Mouse (Mus musculus): ENCODE data around the gene Epo. TPM values are rescaled to one million over a fixed set of nuclear protein-coding genes. Genes with fewer than 3 reads are reported as not detected.
A peak's percentile ranks its signal among the peaks of the same experiment; 100 is the strongest.

The Epo gene
- polyA plus RNA-seq (2016; fragmentation: Nextera tagmentation; extraction: Ambion mirVana): 1.3 and 4.5 TPM in 2 replicates

GRCm38 (mm10) chr5:137533117-137533827 lies at the start of gene Epo, which contains the start of gene Gnb2:
TSS of gene Epo (minus strand) at chr5:137533242.
TSS of gene Gnb2 (minus strand) at chr5:137533510.
- H3K4me1 ChIP-seq (replicated peaks): peaks cover 43% of the 10 kb centered on the region

DNA sequence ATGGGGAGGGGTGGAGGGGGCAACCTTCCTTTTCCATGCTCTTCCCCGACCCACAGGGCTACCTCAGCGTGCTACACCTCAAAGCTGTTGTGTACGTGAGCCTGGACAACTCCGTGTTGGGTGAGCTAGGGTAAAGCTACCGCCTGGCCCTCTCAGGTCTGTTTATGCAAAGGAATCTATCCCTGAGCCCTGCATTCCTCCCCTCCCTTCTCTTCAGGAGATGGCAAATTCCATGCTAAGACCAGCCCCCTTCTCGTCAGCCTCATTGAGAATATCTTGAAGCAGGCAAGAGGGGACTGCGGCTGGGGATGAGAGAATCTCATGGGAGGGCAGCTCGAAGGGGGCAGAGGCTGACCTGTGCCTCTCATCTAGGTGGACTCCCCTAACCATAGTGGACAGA lies 49.7 kb upstream of the Epo start:
- Histone ChIP-seq H3K36me3 (no peaks in the 10 kb centered on the region), H3K4me3 (0 out of 2 replicates have a peak overlapping the region, but pooled peaks have one; percentile 49), H3K4me1 (replicated peaks) (peaks cover 22% of the 10 kb centered on the region), H3K9me3 (peaks cover 6% of the 10 kb centered on the region; the same call in 1 of the 2 replicates), H3K27me3 (ENCODE audit: insufficient read depth, poor library complexity, severe bottlenecking) (peaks cover 35% of the 10 kb centered on the region), H3K27ac (peak overlapping the region; percentile 29; the same call in 1 of the 2 replicates)
- no peak for DNase-seq (ENCODE audit: low spot score)
- 30% methylated on average over 8 of the region's 8 CpGs for WGBS

More at GRCm38 (mm10) chr5:137533117-137533827, at the start of gene Epo, which contains the start of gene Gnb2:
- H3K27me3 ChIP-seq (ENCODE audit: insufficient read depth, poor library complexity, severe bottlenecking): no peaks in the 10 kb centered on the region
- H3K9me3 ChIP-seq: no peaks in the 10 kb centered on the region
- peak within 1 kb of the TSS; percentile 95 for H3K27ac ChIP-seq
- peak; percentile 98 for DNase-seq (ENCODE audit: low spot score)
- H3K36me3 ChIP-seq: peaks cover 23% of the 10 kb centered on the region
- WGBS: under 1% methylated on average over 40 of the region's 40 CpGs
- peak within 1 kb of the TSS; percentile 82 for H3K4me3 ChIP-seq

DNA sequence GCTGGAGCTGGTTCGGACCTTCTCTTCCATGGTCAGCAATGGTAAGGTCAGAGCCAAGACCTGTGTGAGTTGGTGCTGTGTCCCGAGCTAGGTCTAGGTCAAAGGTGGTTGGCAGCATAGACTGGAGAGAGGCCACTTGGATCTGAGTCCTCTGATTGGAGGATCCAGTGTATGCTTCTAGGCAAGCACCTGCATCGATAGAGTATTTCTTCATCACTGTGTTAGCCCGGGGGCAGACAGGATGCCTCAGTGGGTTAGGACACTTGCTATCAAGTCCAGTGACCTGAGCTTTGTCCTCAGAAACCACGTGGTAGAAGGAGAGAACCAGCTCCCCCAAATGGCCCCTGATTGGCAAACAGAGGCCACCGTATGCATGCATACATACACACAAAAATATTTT lies 47.2 kb upstream of the Epo start:
- no peak overlapping the region for H3K27ac ChIP-seq
- no peaks in the 10 kb centered on the region for H3K9me3 ChIP-seq
- DNase-seq (ENCODE audit: low spot score): no peak
- 85% methylated on average over 6 of the region's 6 CpGs for WGBS
- no peak overlapping the region for H3K4me3 ChIP-seq
- peaks cover 19% of the 10 kb centered on the region for H3K4me1 ChIP-seq (replicated peaks)
- no peaks in the 10 kb centered on the region for H3K36me3 ChIP-seq
- H3K27me3 ChIP-seq (ENCODE audit: insufficient read depth, poor library complexity, severe bottlenecking): peaks cover 41% of the 10 kb centered on the region

DNA sequence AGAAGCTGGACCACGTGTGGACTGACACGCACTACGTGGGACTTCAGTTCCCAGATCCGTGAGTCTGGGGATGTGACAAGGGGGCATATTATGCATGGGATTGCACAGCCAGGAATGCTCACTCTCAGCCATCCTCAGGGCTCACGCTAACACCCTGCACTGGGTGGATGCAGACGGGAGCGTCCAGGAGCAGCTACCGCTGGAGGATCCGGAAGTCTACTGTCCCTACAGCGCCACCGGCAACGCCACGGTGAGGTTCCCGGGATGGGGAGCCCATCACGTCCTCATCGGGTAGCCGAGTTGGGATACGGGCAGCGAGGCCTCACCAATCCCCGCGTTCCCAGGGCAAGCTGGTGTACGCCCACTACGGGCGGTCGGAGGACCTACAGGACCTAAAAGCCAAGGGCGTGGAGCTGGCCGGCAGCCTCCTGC lies 41.4 kb upstream of the Epo start:
- 7% methylated on average over 27 of the region's 27 CpGs for WGBS
- Histone ChIP-seq H3K27me3 (ENCODE audit: insufficient read depth, poor library complexity, severe bottlenecking) (peaks cover 23% of the 10 kb centered on the region), H3K4me1 (replicated peaks) (peaks cover 19% of the 10 kb centered on the region), H3K4me3 (peak overlapping the region; percentile 43), H3K27ac (peak overlapping the region; percentile 60; the same call in 1 of the 2 replicates), H3K9me3 (no peaks in the 10 kb centered on the region), H3K36me3 (no peaks in the 10 kb centered on the region)
- DNase-seq (ENCODE audit: low spot score): peak; percentile 64

- 85% methylated on average over 17 of the region's 17 CpGs for WGBS
- Histone ChIP-seq H3K27ac (peak overlapping the region; percentile 9; the same call in 1 of the 2 replicates), H3K4me3 (no peak overlapping the region), H3K9me3 (no peaks in the 10 kb centered on the region), H3K27me3 (ENCODE audit: insufficient read depth, poor library complexity, severe bottlenecking) (peaks cover 17% of the 10 kb centered on the region), H3K4me1 (replicated peaks) (peaks cover 27% of the 10 kb centered on the region), H3K36me3 (no peaks in the 10 kb centered on the region; the same call in 1 of the 2 replicates)
- no peak for DNase-seq (ENCODE audit: low spot score)
Observed at GRCm38 (mm10) chr5:137570691-137571586, 37.9 kb upstream of the Epo start.

GRCm38 (mm10) chr5:137570181-137570580 lies 37.1 kb upstream of the Epo start:
- H3K27ac ChIP-seq: no peak overlapping the region
- H3K9me3 ChIP-seq: no peaks in the 10 kb centered on the region
- no peak for DNase-seq (ENCODE audit: low spot score)
- no peaks in the 10 kb centered on the region; the same call in 1 of the 2 replicates for H3K36me3 ChIP-seq
- peaks cover 35% of the 10 kb centered on the region for H3K4me1 ChIP-seq (replicated peaks)
- H3K4me3 ChIP-seq: no peak overlapping the region
- H3K27me3 ChIP-seq (ENCODE audit: insufficient read depth, poor library complexity, severe bottlenecking): peaks cover 16% of the 10 kb centered on the region
- WGBS: 50% methylated on average over 7 of the region's 7 CpGs

DNA sequence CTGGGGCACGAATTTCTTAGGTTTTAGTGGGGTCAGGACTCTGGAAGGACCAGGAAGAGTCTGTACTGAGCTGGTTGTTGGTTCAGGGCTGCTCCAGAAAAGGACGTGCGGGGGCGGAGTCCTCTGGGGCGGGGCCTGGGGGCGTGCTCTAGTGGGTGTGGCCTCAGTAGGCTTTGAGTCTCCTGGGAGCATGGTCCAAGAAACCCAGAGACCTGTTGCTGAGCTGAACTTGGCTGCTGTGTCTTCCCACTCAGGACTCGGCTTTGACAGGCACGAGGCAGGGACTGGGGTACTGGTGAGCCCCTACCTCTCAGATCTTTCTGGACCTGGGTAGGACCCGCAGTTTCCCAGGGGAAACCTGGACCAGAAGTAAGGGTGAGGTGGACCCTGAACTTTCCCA lies 36.6 kb upstream of the Epo start, which contains the start of gene Tfr2:
Gene Tfr2 (plus strand): TSS at position 176 of the 400 bp plus-strand sequence.
- H3K27ac ChIP-seq: no peak within 1 kb of the TSS
- DNase-seq (ENCODE audit: low spot score): no peak
- WGBS: 35% methylated on average over 9 of the region's 9 CpGs
- peaks cover 11% of the 10 kb centered on the region for H3K27me3 ChIP-seq (ENCODE audit: insufficient read depth, poor library complexity, severe bottlenecking)
- H3K4me3 ChIP-seq: peak within 1 kb of the TSS; percentile 21; the same call in 1 of the 2 replicates
- H3K4me1 ChIP-seq (replicated peaks): peaks cover 33% of the 10 kb centered on the region
- H3K36me3 ChIP-seq: no peaks in the 10 kb centered on the region; the same call in 1 of the 2 replicates
- H3K9me3 ChIP-seq: no peaks in the 10 kb centered on the region

- no peak for DNase-seq (ENCODE audit: low spot score)
- no peaks in the 10 kb centered on the region; the same call in 1 of the 2 replicates for H3K36me3 ChIP-seq
- peaks cover 5% of the 10 kb centered on the region for H3K27me3 ChIP-seq (ENCODE audit: insufficient read depth, poor library complexity, severe bottlenecking)
- WGBS: 65% methylated on average over 12 of the region's 12 CpGs
- peaks cover 27% of the 10 kb centered on the region for H3K4me1 ChIP-seq (replicated peaks)
- no peak overlapping the region for H3K27ac ChIP-seq
- H3K4me3 ChIP-seq: no peak overlapping the region
- H3K9me3 ChIP-seq: no peaks in the 10 kb centered on the region
Observed at GRCm38 (mm10) chr5:137569031-137569430, 36.0 kb upstream of the Epo start.

DNA sequence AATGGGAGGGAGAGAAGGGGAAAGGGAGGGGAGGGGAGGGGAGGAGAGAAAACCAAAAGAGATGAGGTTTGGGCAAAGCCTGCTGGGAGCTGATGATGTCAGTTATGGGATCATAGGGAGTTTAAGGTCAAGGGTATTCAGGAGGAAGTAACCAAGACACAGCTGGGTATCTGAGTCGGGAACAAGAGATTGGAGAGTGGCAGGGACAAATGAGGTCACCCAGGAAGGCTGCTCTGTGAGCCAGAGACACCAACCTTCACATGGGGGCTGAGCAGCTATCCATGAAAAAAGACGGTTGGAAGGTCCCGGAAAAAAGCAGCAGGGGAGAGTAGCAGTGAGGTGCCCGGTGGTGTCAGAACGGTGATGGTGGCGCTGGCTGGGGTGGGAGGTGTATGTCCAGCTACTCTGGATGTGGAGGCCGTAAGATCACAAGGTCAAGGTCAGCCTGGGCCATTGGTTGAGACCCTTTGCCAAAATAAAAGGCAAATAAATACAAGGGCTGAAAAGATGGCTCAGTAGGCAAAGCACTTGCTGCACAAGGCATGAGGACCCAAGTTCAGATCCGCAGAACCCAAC lies 35.3 kb upstream of the Epo start:
- 89% methylated on average over 8 of the region's 8 CpGs for WGBS
- no peak for DNase-seq (ENCODE audit: low spot score)
- H3K36me3 ChIP-seq: no peaks in the 10 kb centered on the region; the same call in 1 of the 2 replicates
- H3K9me3 ChIP-seq: no peaks in the 10 kb centered on the region
- H3K27ac ChIP-seq: no peak overlapping the region
- H3K27me3 ChIP-seq (ENCODE audit: insufficient read depth, poor library complexity, severe bottlenecking): no peaks in the 10 kb centered on the region; the same call in 1 of the 2 replicates
- no peak overlapping the region for H3K4me3 ChIP-seq
- peaks cover 26% of the 10 kb centered on the region for H3K4me1 ChIP-seq (replicated peaks)

GRCm38 (mm10) chr5:137566416-137566815 lies 33.4 kb upstream of the Epo start:
- Histone ChIP-seq H3K27ac (no peak overlapping the region), H3K4me1 (replicated peaks) (peaks cover 26% of the 10 kb centered on the region), H3K27me3 (ENCODE audit: insufficient read depth, poor library complexity, severe bottlenecking) (no peaks in the 10 kb centered on the region), H3K4me3 (no peak overlapping the region), H3K9me3 (no peaks in the 10 kb centered on the region), H3K36me3 (no peaks in the 10 kb centered on the region; the same call in 1 of the 2 replicates)
- WGBS: 96% methylated on average over 5 of the region's 5 CpGs
- DNase-seq (ENCODE audit: low spot score): no peak

DNA sequence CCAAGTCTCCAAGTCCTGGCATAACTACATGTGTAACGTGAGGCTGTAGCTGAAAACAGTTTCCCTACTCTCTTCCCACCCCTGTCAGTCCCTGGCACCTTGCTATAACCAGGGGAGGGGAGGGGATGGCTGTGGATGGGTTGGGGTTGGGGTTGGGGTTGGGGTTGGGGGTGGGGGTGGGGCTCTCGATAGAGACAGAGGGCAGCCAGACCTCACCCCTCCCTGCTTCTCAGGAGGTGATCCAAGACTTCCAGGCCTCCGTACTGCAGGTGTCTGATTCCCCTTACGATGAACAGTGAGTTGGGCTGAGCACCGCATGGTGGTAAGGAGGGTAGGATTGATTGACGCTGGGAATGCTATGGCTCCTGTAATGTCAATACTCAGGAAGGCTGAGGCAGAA lies 32.7 kb upstream of the Epo start:
- no peak for DNase-seq (ENCODE audit: low spot score)
- H3K4me3 ChIP-seq: no peak overlapping the region
- peaks cover 26% of the 10 kb centered on the region for H3K4me1 ChIP-seq (replicated peaks)
- no peaks in the 10 kb centered on the region for H3K9me3 ChIP-seq
- H3K36me3 ChIP-seq: no peaks in the 10 kb centered on the region; the same call in 1 of the 2 replicates
- no peaks in the 10 kb centered on the region for H3K27me3 ChIP-seq (ENCODE audit: insufficient read depth, poor library complexity, severe bottlenecking)
- 72% methylated on average over 6 of the region's 6 CpGs for WGBS
- no peak overlapping the region for H3K27ac ChIP-seq

DNA sequence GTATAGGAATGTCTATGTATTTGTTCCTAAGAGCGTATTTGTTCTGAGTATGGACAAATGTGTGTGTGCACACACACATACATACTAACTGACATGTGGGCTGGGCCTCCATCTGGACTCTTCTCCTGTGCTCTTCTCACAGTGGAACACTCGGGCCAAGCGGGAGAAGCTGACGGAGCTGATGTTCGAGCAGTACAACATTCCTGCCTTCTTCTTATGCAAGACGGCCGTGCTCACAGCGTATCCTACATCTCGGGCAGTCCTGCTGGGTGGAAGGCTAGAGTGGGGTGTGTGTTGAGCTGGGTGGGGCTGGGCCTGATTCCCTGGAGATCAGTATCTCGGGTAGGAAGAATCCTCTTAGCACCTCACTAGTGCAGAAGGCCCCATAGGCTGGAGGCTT lies 29.9 kb upstream of the Epo start:
- H3K27me3 ChIP-seq (ENCODE audit: insufficient read depth, poor library complexity, severe bottlenecking): peaks cover 4% of the 10 kb centered on the region; the same call in 1 of the 2 replicates
- no peak overlapping the region for H3K4me3 ChIP-seq
- no peak for DNase-seq (ENCODE audit: low spot score)
- peaks cover 9% of the 10 kb centered on the region for H3K4me1 ChIP-seq (replicated peaks)
- no peak overlapping the region for H3K27ac ChIP-seq
- 77% methylated on average over 10 of the region's 10 CpGs for WGBS
- H3K9me3 ChIP-seq: no peaks in the 10 kb centered on the region
- no peaks in the 10 kb centered on the region; the same call in 1 of the 2 replicates for H3K36me3 ChIP-seq
